Mouse (Mus musculus): ENCODE results near the gene Zfp607b.

The Zfp607b gene

DNA sequence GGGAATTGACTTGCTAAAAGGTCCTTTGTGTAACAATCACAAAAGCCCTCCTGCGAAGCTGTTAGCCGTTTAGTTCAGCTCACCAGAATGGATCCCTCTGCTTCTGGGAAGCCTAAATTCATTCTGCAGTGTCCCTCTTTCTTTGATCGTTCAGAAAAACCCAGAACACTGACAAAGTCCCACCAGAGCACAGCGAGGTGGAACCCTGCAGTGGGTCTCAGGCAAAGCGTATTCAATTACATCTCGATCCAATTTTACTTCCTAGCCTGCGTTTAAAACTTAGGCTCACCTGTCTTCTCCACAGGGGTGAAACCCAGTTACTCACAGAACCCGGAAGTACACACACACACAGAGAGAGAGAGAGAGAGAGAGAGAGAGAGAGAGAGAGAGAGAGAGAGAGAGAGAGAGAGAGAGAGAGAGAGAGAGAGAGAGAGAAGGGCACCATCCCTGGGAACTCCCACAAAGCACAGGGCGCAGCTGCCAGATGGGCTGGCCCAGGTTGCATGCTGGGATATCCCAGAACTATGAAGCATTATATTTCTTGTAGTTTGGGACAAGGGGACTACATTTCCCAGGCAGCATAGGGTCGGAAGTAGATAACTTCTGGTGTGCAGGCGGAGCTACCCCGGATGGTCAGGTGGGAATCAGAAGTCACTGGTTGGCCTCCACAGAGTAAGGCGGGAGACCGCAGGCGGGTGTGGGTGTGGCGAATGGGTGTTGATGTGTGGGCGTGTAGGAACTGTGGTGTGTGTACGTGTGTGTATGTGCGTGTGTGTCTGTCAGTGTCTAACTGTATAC lies at the start of gene Zfp607b:
Gene Zfp607b, plus strand, starts transcription at position 526 of the 798 bp plus-strand sequence.
- DNase-seq (ENCODE audit: low read depth), result peak; percentile 94

DNA sequence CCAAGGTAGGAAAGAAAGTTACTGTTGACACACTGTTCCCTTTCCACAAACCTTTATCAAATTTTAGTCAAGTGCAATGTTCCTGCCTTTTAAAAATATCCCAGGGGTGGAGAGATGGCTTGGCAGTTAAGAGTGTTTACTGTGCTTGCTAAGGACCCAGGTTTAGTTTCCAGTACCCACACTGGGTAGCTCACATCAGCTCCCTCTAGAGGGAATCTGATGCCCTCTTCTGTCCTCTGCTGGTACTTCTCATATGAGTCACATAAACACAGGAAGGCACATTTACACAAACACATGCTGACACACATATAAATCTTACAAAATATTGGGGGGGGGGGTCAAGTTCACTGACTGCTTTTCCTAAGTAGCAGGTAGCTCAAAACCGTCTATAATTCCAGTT lies 44.7 kb upstream of the Zfp607b start:
- no peak for DNase-seq (ENCODE audit: low read depth)

DNA sequence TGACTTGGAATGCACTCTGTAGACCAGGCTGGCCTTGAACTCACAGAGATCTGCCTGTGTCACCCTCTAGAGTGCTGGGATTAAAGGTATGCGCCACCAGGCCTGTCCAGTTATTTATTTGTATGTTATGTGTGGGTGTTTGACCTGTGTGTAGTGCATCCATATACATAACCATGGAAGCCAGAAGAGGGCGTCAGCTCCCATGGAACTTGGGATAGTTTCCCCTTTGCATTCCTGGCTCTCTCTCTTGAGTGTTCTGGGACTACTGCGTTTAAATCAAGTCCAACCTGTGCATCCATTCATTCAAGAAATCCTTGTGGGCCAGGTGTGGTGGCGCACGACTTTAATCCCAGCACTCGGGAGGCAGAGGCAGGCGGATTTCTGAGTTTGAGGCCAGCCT lies 42.6 kb upstream of the Zfp607b start:
- DNase-seq (ENCODE audit: low read depth), result no peak

DNA sequence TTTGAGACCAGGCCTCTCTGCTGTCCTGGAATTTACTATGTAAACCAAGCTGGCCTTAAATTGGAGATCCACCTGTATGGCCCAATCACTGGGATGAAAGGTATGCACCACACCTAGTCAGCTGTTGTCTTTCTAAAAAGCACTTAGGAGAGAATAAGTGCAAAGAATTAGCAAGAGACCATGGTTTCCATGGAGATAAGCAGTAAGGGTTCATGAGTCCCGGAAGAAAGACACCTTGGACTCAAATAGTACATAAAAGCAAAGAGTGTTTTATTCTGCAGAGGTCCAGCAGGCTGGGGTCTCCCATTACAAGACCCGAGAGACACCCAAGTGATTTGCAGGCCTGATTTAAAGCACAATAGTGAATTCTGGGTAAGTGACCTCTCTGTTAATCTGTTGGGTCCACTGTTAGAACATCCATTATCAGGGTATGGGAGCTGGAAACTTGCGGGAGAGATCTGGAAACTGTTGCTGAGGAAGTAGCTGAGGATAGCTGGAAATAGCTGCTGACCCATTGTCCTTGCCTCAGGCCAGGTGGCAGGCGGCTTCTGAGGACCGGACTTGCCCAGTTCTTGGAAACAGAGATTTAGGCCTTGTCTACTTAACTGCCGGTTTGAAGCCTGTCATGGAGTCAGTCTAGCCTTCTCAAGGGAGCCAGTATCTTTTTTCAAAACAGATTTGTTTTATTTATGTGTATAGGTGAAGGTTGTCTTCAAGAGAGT lies 41.7 kb upstream of the Zfp607b start:
- DNase-seq (ENCODE audit: low read depth), result no peak

DNA sequence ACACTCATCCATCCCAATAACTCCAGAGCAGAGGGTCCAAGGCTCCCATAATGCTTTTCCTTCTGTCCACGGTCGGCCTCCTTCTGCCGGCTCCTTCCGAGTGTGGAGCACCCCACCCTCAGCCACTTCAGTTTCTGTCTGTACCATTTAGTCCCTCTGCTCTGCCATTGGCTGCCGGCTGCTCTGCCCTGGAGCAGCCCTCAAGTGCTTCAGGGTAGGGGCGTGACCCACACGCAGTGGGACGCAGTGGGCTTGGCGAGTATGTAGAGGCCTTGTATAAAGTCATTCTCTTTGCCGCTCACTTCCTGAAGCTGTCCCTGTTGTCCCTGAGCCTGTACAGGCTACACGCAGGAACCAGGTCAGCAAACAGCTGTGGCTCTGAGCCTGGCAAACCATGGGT lies 39.4 kb upstream of the Zfp607b start:
- no peak for DNase-seq (ENCODE audit: low read depth)

DNA sequence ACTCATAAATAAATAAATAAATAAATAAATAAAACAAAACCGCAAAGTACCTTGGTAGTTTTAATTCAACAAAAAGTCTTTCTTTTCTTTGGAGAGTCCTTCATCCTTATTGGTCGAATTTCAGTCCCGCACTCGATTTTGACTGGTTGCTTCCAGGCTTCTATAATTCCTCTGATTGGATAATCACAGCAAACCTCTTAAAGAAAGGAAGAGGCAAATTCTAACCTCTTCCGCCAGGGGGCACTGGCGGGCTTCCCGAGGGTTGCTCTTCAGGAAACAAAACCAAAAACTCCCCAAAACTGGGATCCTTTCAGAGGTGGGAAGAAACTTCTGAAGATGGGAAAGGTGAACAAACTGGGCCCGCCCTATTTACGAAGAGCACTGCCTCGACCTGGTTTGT lies 38.2 kb upstream of the Zfp607b start:
- DNase-seq (ENCODE audit: low read depth), result peak; percentile 79

DNA sequence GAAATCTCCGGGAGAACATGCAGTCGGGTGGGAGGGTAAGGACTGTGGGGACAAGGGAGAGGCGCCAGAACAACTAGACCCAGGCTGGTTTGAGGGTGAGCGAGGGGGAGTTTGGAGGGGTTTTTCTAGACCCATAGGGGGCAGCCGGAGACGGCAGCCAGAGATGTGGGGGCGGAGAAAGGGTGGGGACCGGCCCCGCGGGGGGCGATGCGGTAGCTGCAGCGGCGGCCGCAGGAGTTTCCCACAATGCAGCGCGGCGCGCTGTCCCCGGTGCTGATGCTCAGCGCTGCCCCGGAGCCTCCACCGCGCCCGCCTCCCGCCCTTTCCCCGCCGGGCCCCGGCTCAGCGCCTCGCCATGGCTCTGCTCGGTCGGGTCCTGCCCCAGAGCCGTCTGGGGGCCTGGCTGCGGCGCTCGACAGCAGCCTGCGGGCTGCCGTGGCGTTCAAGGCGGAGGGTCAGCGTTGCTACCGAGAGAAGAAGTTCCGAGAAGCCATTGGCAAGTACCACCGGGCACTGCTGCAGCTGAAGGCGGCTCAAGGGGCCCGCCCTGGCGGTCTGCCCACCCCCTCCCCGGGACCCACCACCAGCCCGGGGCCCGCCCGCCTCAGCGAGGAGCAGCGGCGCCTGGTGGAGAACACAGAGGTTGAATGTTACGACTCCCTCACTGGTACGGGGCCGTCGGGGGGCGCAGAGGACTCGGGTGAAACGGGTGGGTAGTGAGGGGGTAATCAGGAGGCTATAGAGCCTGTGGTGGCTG lies 35.3 kb upstream of the Zfp607b start, which contains the start of gene Ttc9b:
Gene Ttc9b, plus strand, starts transcription at position 235 of the 757 bp plus-strand sequence.
- DNase-seq (ENCODE audit: low read depth), result no peak

DNA sequence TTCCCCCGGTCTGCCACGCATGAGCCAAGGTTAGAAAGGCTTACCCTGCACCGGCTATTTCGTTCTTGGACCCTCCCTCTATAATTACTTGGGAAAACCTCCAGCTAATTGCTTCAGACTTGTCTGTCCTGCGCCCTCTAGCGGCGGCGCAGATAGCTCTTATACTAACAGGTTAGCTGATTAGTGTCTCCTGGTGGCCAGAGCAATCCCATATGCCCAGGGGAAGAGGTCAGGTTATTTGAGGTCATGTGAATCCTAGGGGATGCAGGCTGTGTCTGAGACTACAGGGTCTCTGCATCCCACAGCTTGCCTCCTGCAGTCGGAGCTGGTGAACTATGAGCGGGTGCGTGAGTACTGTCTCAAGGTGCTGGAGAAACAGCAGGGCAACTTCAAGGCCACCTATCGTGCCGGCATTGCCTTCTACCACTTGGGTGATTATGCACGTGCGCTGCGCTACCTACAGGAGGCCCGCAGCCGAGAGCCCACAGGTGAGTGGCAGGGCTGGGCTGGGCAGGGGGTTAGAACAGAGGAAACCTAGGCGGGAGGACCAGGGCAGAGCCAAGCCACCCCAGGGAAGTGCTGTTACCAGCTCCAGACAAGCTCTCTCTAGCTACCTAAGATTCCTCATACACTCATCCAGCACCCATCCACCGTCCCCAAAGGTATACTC lies 34.4 kb upstream of the Zfp607b start:
- no peak for DNase-seq (ENCODE audit: low read depth)

DNA sequence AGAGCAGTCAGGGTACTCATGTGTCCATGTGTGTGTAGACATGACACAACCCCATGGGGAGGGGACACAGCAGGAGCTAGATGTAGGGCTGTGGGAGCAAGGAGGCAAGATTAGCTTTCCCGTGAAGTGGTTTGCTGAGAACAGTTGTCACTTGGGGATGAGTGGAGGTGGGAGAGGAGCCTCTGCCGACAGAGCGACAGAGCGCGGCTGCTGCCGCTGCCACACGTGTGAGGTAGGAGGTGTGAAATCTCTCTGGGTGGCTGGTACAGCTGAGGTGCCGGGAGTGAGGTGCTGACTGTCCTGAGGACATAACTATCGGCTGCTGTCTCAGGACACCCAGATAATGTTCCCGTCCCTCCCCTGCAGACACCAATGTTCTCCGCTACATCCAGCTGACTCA lies 33.6 kb upstream of the Zfp607b start:
- DNase-seq (ENCODE audit: low read depth), result no peak

DNA sequence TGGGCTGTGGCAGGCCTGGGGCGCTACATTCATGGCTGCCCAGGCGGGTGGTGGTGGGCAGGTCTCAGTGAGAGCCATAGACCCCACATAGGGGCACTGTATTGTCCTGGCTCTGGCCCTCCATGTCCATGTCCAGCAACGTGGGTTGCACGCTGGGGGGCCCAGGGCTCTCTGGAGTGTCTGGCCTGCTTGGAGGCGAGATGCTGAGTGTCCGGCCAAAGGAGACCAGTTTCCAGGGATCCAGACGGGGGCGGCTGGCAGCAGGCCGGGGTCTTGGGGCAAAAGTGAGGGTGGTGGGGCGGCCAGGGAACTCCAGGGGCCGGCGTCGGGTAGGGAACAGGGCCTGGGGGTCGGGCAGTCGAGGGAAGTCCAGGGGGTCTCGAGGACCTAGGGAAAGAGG lies 32.5 kb upstream of the Zfp607b start:
- no peak for DNase-seq (ENCODE audit: low read depth)

DNA sequence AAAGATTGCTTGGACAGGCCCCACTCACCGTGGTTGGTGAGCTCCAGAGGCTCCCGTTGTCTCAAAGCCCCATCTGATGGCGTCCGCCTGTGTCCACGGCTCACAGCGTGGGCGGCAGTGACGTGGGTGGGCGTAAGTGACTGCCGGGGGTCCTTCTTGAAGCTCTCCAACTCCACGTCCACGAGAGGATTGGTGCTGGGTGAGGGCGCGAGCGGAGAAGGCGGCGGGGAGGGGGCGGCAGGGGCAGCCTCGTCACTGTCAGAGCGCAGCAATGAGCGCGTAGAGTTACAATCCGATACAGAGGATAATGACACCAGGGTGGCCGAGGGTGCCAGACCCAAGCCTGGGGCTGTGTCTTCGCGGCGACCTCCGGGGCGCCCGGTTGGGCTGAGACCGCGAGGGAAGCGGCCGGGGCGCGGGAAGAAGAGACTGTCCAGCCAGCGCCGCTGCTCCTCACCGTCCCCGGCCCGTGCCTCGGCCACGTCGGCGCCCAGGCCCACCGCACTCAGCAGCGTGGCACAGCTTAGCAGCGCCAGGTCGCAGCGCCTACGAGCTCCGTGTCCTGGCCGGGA lies 31.2 kb upstream of the Zfp607b start:
- no peak for DNase-seq (ENCODE audit: low read depth)

DNA sequence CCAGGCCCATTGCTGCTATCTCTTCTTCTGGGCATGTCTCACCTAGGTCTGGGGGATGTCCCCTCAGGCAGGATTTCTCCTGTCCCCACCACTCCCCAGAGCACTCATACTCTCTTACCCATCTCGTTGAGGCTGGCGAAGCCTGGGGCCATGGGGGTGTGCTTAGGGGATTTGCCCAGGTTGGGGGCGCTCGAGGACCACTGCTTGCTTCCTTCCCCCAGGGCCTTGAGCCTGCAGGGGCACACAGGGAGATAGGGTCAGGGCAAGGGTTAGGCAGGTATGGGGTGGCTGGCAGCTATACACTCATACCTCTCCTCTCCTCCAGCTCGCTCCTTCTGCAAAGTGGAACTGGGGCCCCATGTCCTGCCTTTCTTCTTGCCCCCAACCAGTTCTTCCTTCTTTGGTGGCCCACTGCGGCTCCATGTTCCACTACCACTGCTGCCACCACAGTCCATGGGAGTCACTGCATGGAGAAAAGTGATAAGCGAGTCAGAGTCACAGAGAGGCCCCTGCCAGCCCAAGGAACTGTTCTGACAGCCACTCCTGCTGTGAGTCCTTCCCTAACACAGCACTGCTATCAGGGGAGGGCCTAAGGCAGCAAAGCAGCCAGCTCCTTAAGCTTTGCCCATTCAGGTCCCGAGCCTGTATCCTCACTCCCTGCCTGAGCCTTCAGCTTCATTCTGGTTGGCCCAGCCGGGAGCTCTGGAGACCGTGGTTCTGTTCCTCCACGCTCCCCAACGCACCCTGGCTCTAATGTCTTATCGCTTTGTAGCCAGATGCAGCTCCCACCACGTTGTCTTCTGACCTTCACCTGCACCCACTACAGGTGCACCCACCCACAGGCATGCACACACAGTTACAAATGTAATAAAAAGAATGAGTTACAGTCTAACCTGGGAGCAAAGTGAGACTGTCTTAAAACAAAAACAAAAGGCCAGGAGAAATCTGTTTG lies 30.2 kb upstream of the Zfp607b start:
- DNase-seq (ENCODE audit: low read depth), result no peak

DNA sequence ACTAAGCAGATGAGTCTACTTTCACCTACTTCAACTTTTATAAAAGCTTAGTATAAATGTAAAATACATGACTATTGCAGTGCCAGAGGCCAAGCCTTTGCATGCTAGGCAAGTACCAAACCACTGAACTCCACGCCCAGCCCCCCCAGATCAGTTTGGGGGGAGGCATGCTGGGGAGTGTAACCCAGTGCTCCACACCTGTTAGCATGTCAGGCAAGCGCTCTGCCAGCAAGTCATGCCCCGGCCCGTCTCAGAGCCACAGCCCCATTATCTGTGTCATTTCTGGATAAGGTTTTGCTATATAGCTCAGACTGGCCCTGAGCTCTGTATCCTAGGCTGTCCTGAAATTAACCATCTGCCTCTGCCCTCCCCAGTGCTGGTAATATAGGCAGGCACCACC lies 27.1 kb upstream of the Zfp607b start:
- no peak for DNase-seq (ENCODE audit: low read depth)

DNA sequence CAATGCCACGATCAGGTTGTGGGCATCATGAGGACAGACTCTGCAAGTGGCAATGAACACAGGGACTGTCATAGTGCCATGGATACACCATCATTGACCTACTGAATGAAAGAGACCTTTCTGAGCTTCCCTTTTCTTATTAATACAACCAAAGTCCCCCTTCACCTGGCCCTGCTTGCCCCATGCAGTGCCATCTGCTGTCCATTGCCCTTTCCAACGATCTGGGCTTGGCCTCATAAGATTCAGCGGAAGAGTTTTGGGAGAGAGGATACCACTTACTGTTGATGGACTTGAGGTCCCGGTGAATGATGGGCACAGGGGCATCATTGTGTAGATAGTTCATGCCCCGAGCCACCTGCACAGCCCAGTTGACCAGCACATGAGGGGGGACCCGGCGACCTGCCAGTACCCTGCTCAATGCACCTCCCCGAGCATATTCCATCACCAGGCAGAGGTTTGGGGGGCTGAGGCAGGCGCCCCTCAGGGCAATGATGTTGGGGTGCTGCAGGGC lies 16.0 kb upstream of the Zfp607b start:
- no peak for DNase-seq (ENCODE audit: low read depth)

DNA sequence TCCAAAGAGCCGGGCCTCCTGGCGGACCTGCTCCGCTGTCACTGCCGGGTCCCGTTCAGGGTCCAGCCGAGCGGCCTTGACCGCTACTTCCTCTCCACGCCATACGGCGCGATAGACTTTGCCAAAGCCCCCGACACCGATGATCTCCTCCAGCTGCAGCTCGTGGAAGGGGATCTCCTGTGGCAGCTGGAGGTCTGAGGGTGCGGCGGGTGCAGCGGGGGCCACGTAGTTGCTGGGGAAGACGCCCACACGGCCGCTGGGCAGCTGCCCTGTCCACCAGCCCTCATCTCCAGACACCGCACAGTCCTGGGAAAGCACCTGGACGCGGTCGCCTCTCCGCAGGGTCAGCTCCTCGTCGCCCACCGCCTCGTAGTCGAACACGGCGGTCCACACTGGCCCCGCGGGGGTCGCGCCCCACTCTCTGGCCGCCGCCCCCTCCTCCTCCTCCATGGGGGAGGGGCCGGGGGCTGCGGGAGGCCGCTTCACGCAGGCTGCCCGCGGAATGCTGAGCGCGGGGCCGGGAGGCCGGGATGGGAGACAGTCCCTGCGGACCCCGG lies 15.5 kb upstream of the Zfp607b start:
- no peak for DNase-seq (ENCODE audit: low read depth)

DNA sequence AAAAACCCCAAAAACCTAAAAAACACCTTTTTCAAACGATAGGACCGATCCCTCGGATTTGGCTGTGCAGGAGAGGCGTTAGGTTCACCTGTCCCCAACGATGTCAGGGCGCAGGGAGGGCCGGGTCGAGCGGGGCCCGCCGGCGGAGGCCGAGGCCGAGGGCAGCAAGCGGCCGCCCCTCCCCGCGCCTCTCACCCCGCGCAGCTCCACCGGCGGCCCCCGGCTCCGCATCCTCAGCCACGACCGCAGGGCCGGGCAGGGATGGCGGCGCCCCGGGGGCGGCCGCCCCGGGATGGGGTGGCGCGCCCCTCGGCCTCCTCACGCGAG lies 15.0 kb upstream of the Zfp607b start:
- DNase-seq (ENCODE audit: low read depth), result no peak

DNA sequence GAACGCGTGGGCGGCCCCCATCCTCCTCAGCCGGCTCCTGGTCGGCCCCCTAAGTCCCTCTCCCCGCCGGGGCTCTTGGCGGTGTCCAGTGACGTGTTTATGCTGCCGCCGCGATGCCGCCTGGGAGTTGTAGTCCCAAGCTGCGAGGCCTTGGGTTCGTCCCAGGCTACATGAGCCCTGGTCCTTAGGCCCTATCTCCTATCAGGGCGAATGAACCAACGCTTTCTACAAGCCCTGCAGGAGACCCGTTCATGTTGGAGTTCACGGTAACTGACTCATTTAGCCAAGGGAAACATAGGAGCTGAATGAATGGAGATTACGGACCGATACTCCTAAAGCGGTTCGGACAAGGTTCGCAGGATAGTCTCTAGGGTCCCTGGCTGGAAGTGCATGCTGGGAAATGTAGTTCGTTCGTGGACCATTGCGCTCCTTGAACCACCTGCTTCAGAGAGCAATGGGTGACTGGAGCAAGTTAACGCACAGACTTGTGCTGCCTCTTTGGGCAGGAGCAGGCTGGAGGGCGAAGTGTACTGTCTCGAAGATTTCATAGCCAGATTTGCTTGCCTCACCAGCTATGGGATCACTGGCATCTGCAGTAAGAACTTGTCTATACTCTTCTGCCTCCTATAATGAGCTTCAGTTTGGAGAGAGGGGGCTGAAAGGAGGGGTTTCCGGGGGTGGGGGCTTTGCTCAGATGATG lies 14.5 kb upstream of the Zfp607b start, which contains the start of gene Map3k10:
Gene Map3k10, minus strand, starts transcription at position 77 of the 700 bp plus-strand sequence.
- DNase-seq (ENCODE audit: low read depth), result peak; percentile 89

DNA sequence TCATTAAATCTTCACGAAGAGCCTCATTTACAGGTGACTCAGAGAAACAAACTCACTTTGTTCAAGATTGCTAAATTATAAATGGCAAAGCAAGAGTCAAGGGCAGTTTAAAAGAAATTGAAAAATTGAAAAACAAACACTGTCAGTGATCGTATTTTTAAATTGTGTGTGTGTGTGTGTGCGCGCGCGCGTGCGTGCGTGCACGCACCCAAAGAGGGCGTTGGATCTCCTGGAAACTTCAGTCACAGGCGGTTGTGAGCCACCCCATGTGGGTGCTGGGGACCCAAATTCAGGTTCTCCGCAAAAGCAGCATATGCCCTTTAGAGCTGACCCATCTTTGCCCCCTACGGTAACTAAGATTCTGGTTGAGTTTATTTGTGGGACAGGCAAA lies 13.9 kb upstream of the Zfp607b start:
- DNase-seq (ENCODE audit: low read depth), result no peak

DNA sequence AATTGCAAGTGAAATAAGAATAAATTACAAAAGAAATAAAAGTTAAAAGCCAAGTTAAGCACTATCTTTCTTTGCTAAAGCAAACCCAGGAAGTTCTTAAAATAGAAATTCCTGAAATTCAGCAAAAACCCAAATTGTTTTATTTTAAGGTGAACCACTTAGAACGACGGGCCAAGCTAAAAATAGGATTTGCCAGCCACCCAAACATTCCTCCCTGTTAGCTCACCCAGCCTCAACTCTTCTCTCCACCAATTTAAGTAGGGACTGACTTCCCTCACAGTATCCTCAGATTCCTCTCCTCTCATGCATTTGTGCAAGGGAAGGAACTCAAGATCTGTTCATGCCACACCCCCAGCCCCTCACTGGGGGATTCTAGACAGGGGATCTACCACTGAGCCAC lies 5.9 kb upstream of the Zfp607b start:
- no peak for DNase-seq (ENCODE audit: low read depth)

DNA sequence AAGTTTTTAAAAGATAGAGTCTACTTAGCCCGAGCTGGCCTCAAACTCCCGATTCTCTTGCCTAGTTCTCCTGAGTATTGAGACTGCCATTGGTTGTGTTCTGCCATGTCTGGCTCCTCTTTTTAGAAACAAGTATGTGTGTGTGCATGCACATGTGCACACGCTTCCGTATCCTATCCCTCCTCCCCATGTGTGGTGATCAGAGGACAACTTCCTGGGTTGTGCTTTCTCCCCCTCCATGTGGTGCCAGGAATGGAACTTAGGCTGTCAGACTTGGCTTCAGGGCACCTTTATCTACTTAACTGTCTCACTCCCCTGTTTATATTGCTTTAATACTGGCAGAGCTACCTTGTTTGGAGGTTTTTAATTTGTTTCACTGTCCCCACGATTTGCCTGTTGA lies 3.9 kb upstream of the Zfp607b start:
- DNase-seq (ENCODE audit: low read depth), result no peak
